Mouse (Mus musculus): ENCODE measurements around the gene H13. TPM values are rescaled to one million over a fixed set of nuclear protein-coding genes. Genes with fewer than 3 reads are reported as not detected.

H13 gene
- total RNA-seq, 4 experiments from 2014 or later: 69.8 to 81.5 (median 78.5) TPM

Other genes with a start within 250 kb of the H13 start
- gene Defb23, start 204.8 kb upstream of the H13 start, total RNA-seq (2022): not detected
- under 1 TPM in 1 of 4 experiments, not detected in 3; 0.73 TPM for gene Defb20, start 192.4 kb upstream of the H13 start, total RNA-seq (2022)
- gene Defb22, start 179.3 kb upstream of the H13 start, total RNA-seq (2022): not detected
- gene Defb26, start 157.8 kb upstream of the H13 start, total RNA-seq (2022): not detected
- not detected for gene Defb28, start 151.2 kb upstream of the H13 start, total RNA-seq (2022)
- gene Defb29, start 129.4 kb upstream of the H13 start, total RNA-seq (2022): not detected
- not detected for gene Gm17416, start 100.1 kb upstream of the H13 start, total RNA-seq (2022)
- gene Defb21, start 96.7 kb upstream of the H13 start, total RNA-seq (2022): not detected
- gene Defb19, start 89.1 kb upstream of the H13 start, total RNA-seq (2022): not detected
- not detected for gene Defb45, start 70.1 kb upstream of the H13 start, total RNA-seq (2022)
- not detected for gene Defb36, start 65.1 kb upstream of the H13 start, total RNA-seq (2022)
- not detected for gene Defb25, start 46.4 kb upstream of the H13 start, total RNA-seq (2022)
- gene Rem1, start 42.5 kb upstream of the H13 start, total RNA-seq (2022): 1 to 10 TPM in 1 of 4 experiments, under 1 TPM in 3; 0.61 to 1.1 (median 0.72) TPM
- gene Mcts2, start 17.6 kb downstream of the H13 start, total RNA-seq (2022): 10 to 100 TPM; 17.7 to 21.8 (median 19.0) TPM
- 10 to 100 TPM; 18.1 to 24.9 (median 22.5) TPM for gene Id1, start 66.8 kb downstream of the H13 start, total RNA-seq (2022)
- gene Cox4i2, start 84.7 kb downstream of the H13 start, total RNA-seq (2022): 1 to 10 TPM in 3 of 4 experiments, under 1 TPM in 1; 0.92 to 2.4 (median 2.2) TPM
- gene Bcl2l1, start 162.3 kb downstream of the H13 start, total RNA-seq (2022): 100 to 1,000 TPM; 124 to 140 (median 132) TPM
- gene Tpx2, start 178.5 kb downstream of the H13 start, total RNA-seq (2022): 1 to 10 TPM; 1.2 to 2.3 (median 1.7) TPM
- not detected for gene Mylk2, start 241.9 kb downstream of the H13 start, total RNA-seq (2022)

All from layer of hippocampus, adult 8-10 months (tissue).